ENCODE assay signal across 21 mouse cellular contexts in the genomic region with DNA sequence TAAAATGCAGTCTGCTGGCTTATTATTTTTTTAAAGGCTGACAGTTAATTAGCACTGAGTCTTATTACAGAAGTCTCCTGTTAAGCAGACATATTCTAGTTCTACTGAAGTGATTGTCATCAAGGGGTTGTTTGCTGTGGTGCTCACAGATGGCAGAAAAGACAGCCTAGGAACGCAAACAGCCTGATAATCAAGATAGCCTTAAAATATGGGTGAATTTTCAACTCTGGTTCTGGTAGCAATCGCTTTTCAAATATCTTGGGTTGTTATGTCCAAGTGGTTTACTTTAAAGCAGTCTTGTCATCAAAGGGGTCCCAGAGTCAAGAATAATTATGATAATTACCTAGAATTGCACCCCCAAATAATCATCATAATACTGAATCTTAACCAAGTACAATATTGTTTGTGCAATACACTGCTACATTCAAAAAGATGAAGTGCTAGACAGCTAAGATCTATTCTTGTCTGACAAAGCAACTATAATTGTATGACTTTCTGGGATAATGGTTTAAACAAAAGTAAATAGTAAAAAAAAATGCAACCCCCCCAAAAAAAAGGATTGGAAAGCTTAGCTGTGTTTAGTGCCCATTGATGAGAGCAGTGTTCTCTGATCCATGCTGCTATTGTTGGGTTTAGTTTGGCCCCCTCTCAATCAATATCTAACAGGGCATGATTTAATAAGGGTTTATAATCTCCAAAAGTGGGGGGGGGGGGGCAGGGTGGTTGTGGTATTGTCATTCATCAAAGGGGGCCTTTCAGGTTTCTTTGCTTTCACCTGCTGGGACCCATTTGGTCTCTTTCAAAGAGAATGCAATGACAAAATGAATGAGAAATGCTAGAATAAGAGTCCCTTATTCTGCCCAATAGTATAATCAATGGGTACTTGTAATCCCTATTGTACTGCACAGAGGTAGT.
DNase-seq lines count a peak whose midpoint lies in the region; ATAC-seq and TF ChIP-seq lines count a peak whose summit lies in the region.
"Had no signal": no experiment of that assay in that cellular context is flagged by ENCODE, and none has a peak within 500 bp of the region (broad histone marks: within the 10 kb centered on the region; RNA-seq: fewer than 3 reads in every experiment).

No protein-coding gene starts in this region.

- H3K27me3 ChIP-seq in cerebellum, adult 2 months (ENCODE audit: control insufficient read depth, insufficient read depth, low read length) = no peaks in the 10 kb centered on the region
- H3K27me3 ChIP-seq in forebrain, embryonic 16.5 days (replicated peaks; ENCODE audit: control insufficient read depth, insufficient read depth, low read length) = no peaks in the 10 kb centered on the region
- no peaks in the 10 kb centered on the region for H3K27me3 ChIP-seq in limb, embryonic 10.5 days (ENCODE audit: low read depth, poor library complexity, severe bottlenecking)
- H3K27me3 ChIP-seq: hindbrain, embryonic 13.5 days; lung, embryonic 15.5 days had no signal

- no peak for TF ChIP-seq CTCF in cerebellum, adult 2 months (IDR thresholded peaks at IDR 0.05; ENCODE audit: borderline replicate concordance, insufficient read depth, low read depth, low read length)
- no peak for TF ChIP-seq CTCF in left cerebral cortex, adult 2 months (IDR thresholded peaks at IDR 0.05)
- TF ChIP-seq CTCF in cortical plate, adult 2 months (IDR thresholded peaks at IDR 0.05; ENCODE audit: extremely low read depth, insufficient read depth, low read length) = no peak

- WGBS in cerebellum, adult 2 months = 40% methylated on average over 2 of the region's 2 CpGs
- 13% methylated on average over 2 of the region's 2 CpGs for WGBS in forebrain, embryonic 16.5 days
- 74% methylated on average over 2 of the region's 2 CpGs for WGBS in limb, embryonic 10.5 days

- no peaks in the 10 kb centered on the region for H3K36me3 ChIP-seq in forebrain, embryonic 16.5 days (ENCODE audit: control insufficient read depth, insufficient read depth)
- no peaks in the 10 kb centered on the region for H3K36me3 ChIP-seq in limb, embryonic 10.5 days
- H3K36me3 ChIP-seq: heart, embryonic 12.5 days; hindbrain, embryonic 13.5 days; lung, embryonic 15.5 days had no signal

- H3K4me3 ChIP-seq in cerebellum, adult 2 months (replicated peaks; ENCODE audit: insufficient read depth, low read depth, low read length) = no peak overlapping the region
- peak overlapping the region; percentile 15; the same call in 1 of the 2 replicates for H3K4me3 ChIP-seq in left cerebral cortex, adult 2 months
- no peak overlapping the region for H3K4me3 ChIP-seq in cortical plate, adult 2 months (ENCODE audit: insufficient read depth, low read length)
- no peak overlapping the region for H3K4me3 ChIP-seq in forebrain, embryonic 16.5 days (replicated peaks; ENCODE audit: low read length)
- H3K4me3 ChIP-seq in limb, embryonic 10.5 days = no peak overlapping the region
- H3K4me3 ChIP-seq: heart, embryonic 12.5 days; hindbrain, embryonic 13.5 days; lung, embryonic 15.5 days had no signal

- H3K4me1 ChIP-seq in cerebellum, adult 2 months (ENCODE audit: control insufficient read depth, insufficient read depth, low read length) = peaks cover 9% of the 10 kb centered on the region; the same call in 1 of the 2 replicates
- H3K4me1 ChIP-seq in cortical plate, adult 2 months (ENCODE audit: control insufficient read depth, insufficient read depth, low read length) = peaks cover 8% of the 10 kb centered on the region; the same call in 1 of the 2 replicates
- peaks cover 20% of the 10 kb centered on the region for H3K4me1 ChIP-seq in forebrain, embryonic 16.5 days (replicated peaks; ENCODE audit: control insufficient read depth, insufficient read depth, low read length)
- no peaks in the 10 kb centered on the region for H3K4me1 ChIP-seq in limb, embryonic 10.5 days
- H3K4me1 ChIP-seq: heart, embryonic 12.5 days; lung, embryonic 15.5 days had no signal

- ATAC-seq in forebrain, embryonic 16.5 days = peak; percentile 87

- peak overlapping the region; percentile 90; the same call in 1 of the 2 replicates for H3K27ac ChIP-seq in cerebellum, adult 2 months (ENCODE audit: insufficient read depth, low read length)
- peak overlapping the region; percentile 94 for H3K27ac ChIP-seq in left cerebral cortex, adult 2 months
- peak overlapping the region; percentile 80 for H3K27ac ChIP-seq in cortical plate, adult 2 months (ENCODE audit: insufficient read depth, low read length)
- peak overlapping the region; percentile 96 for H3K27ac ChIP-seq in forebrain, embryonic 16.5 days (ENCODE audit: low read length)
- no peak overlapping the region for H3K27ac ChIP-seq in limb, embryonic 10.5 days
- H3K27ac ChIP-seq: hindbrain, embryonic 13.5 days; liver, embryonic 14.5 days; lung, embryonic 15.5 days; macrophage had no signal

- H3K9me3 ChIP-seq in forebrain, embryonic 16.5 days (ENCODE audit: control insufficient read depth, low read length) = no peaks in the 10 kb centered on the region
- no peaks in the 10 kb centered on the region for H3K9me3 ChIP-seq in limb, embryonic 10.5 days (replicated peaks)
- H3K9me3 ChIP-seq: heart, embryonic 12.5 days; hindbrain, embryonic 13.5 days; lung, embryonic 15.5 days had no signal

- H3K4me2 ChIP-seq in forebrain, embryonic 16.5 days (ENCODE audit: low read length) = no peak overlapping the region
- H3K4me2 ChIP-seq: heart, embryonic 12.5 days; hindbrain, embryonic 13.5 days; lung, embryonic 15.5 days had no signal

- H3K9ac ChIP-seq in forebrain, embryonic 16.5 days (replicated peaks; ENCODE audit: low read depth, low read length) = peak overlapping the region; percentile 39
- H3K9ac ChIP-seq: heart, embryonic 12.5 days; hindbrain, embryonic 13.5 days; liver, embryonic 14.5 days; lung, embryonic 15.5 days had no signal

- DNase-seq in cerebellum, adult 2 months = peak in 1 of 2 experiments; percentile 52
- no peak for DNase-seq in cerebellum, adult 18-20 months
- DNase-seq in left cerebral cortex, adult 2 months (ENCODE audit: extremely low spot score in 1 of 2, low spot score in 2 of 2) = no peak
- DNase-seq in left cerebral cortex, adult 9 months (ENCODE audit: low spot score in 2 of 2) = no peak
- DNase-seq in limb, embryonic 10.5 days (ENCODE audit: low spot score) = no peak
- DNase-seq in kidney, postnatal 25 days = no peak
- DNase-seq: adrenal gland, postnatal 10 days; gastrocnemius, postnatal 10 days; heart, adult 11 months; heart, postnatal 14 days; kidney, postnatal 4 days; midbrain, embryonic 14.5 days; retina, postnatal 1 day; right cerebral cortex, postnatal 4 days had no signal

- no peak for TF ChIP-seq POLR2A in cerebellum, adult 2 months (IDR thresholded peaks at IDR 0.05; ENCODE audit: borderline replicate concordance, insufficient read depth, low read length)
- TF ChIP-seq POLR2A in cortical plate, adult 2 months (IDR thresholded peaks at IDR 0.05; ENCODE audit: extremely low read depth, insufficient read depth, low read length) = no peak

- intact Hi-C loops in left cerebral cortex, adult 2 months (cut with DNase I) = loop anchor here (5.0 kb wide), 1 partner anchor 125 kb away; no protein-coding TSS in a partner anchor
